Mouse (Mus musculus): ENCODE measurements around the gene Tas1r3. TPM values are rescaled to one million over a fixed set of nuclear protein-coding genes. Genes with fewer than 3 reads are reported as not detected.

Gene Tas1r3
- polyA plus RNA-seq, 1 experiment from 2014 or later = 0.24 TPM

GRCm38 (mm10) chr4:155895216-155895615 lies 32.1 kb upstream of the Tas1r3 start:
- H3K27me3 ChIP-seq (ENCODE audit: low read depth, poor library complexity, severe bottlenecking) = no peaks in the 10 kb centered on the region
- peaks cover 36% of the 10 kb centered on the region for H3K4me1 ChIP-seq
- peaks cover 39% of the 10 kb centered on the region for H3K36me3 ChIP-seq
- no peak overlapping the region for H3K27ac ChIP-seq
- no peak overlapping the region for H3K4me3 ChIP-seq
- DNase-seq (ENCODE audit: low spot score) = no peak
- WGBS = 56% methylated on average over 6 of the region's 6 CpGs
- H3K9me3 ChIP-seq (replicated peaks) = no peaks in the 10 kb centered on the region

GRCm38 (mm10) chr4:155894311-155894881 lies 31.2 kb upstream of the Tas1r3 start:
- Histone ChIP-seq H3K27me3 (ENCODE audit: low read depth, poor library complexity, severe bottlenecking) (no peaks in the 10 kb centered on the region), H3K27ac (no peak overlapping the region), H3K4me3 (peak overlapping the region; percentile 9; the same call in 1 of the 2 replicates), H3K9me3 (replicated peaks) (no peaks in the 10 kb centered on the region), H3K36me3 (peaks cover 39% of the 10 kb centered on the region), H3K4me1 (peaks cover 38% of the 10 kb centered on the region)
- no peak for DNase-seq (ENCODE audit: low spot score)
- 41% methylated on average over 8 of the region's 8 CpGs for WGBS

GRCm38 (mm10) chr4:155893212-155893690 lies 30.1 kb upstream of the Tas1r3 start:
- no peak overlapping the region for H3K27ac ChIP-seq
- H3K4me3 ChIP-seq = peak overlapping the region; percentile 92
- 80% methylated on average over 8 of the region's 8 CpGs for WGBS
- no peaks in the 10 kb centered on the region for H3K9me3 ChIP-seq (replicated peaks)
- H3K4me1 ChIP-seq = peaks cover 38% of the 10 kb centered on the region
- H3K36me3 ChIP-seq = peaks cover 39% of the 10 kb centered on the region
- no peak for DNase-seq (ENCODE audit: low spot score)
- no peaks in the 10 kb centered on the region for H3K27me3 ChIP-seq (ENCODE audit: low read depth, poor library complexity, severe bottlenecking)

GRCm38 (mm10) chr4:155892438-155893211 lies 29.5 kb upstream of the Tas1r3 start:
- H3K27ac ChIP-seq = peak overlapping the region; percentile 93
- DNase-seq (ENCODE audit: low spot score) = peak; percentile 69
- H3K4me1 ChIP-seq = peaks cover 38% of the 10 kb centered on the region
- H3K9me3 ChIP-seq (replicated peaks) = no peaks in the 10 kb centered on the region
- WGBS = 7% methylated on average over 37 of the region's 37 CpGs
- no peaks in the 10 kb centered on the region for H3K27me3 ChIP-seq (ENCODE audit: low read depth, poor library complexity, severe bottlenecking)
- peaks cover 41% of the 10 kb centered on the region for H3K36me3 ChIP-seq
- peak overlapping the region; percentile 92 for H3K4me3 ChIP-seq

GRCm38 (mm10) chr4:155892017-155892416 lies 28.9 kb upstream of the Tas1r3 start:
- WGBS = under 1% methylated on average over 41 of the region's 56 CpGs
- peak; percentile 90 for DNase-seq (ENCODE audit: low spot score)
- Histone ChIP-seq H3K36me3 (peaks cover 45% of the 10 kb centered on the region), H3K27ac (peak overlapping the region; percentile 93), H3K4me3 (peak overlapping the region; percentile 92), H3K9me3 (replicated peaks) (no peaks in the 10 kb centered on the region), H3K27me3 (ENCODE audit: low read depth, poor library complexity, severe bottlenecking) (no peaks in the 10 kb centered on the region), H3K4me1 (peaks cover 38% of the 10 kb centered on the region)

- Histone ChIP-seq H3K27me3 (ENCODE audit: low read depth, poor library complexity, severe bottlenecking) (no peaks in the 10 kb centered on the region), H3K27ac (peak within 1 kb of the TSS; percentile 93), H3K4me3 (peak within 1 kb of the TSS; percentile 92), H3K4me1 (peaks cover 38% of the 10 kb centered on the region), H3K9me3 (replicated peaks) (no peaks in the 10 kb centered on the region), H3K36me3 (peaks cover 45% of the 10 kb centered on the region)
- DNase-seq (ENCODE audit: low spot score) = peak; percentile 98
- under 1% methylated on average over 52 of the region's 52 CpGs for WGBS
These were observed 28.4 kb upstream of the Tas1r3 start, which contains the start of the genes Pusl1 and Acap3 for GRCm38 (mm10) chr4:155891551-155892001. Pusl1 (minus strand) TSS chr4:155891781. Acap3 (plus strand) TSS chr4:155891822.

- no peak for DNase-seq (ENCODE audit: low spot score)
- no peaks in the 10 kb centered on the region for H3K9me3 ChIP-seq (replicated peaks)
- H3K4me1 ChIP-seq = peaks cover 38% of the 10 kb centered on the region
- no peaks in the 10 kb centered on the region for H3K27me3 ChIP-seq (ENCODE audit: low read depth, poor library complexity, severe bottlenecking)
- peak overlapping the region; percentile 93 for H3K27ac ChIP-seq
- under 1% methylated on average over 34 of the region's 34 CpGs for WGBS
- peak overlapping the region; percentile 92 for H3K4me3 ChIP-seq
- peaks cover 45% of the 10 kb centered on the region for H3K36me3 ChIP-seq
These were observed 27.9 kb upstream of the Tas1r3 start for GRCm38 (mm10) chr4:155891011-155891471.

- DNase-seq (ENCODE audit: low spot score) = no peak
- H3K36me3 ChIP-seq = peaks cover 59% of the 10 kb centered on the region
- H3K4me1 ChIP-seq = peaks cover 35% of the 10 kb centered on the region
- H3K27me3 ChIP-seq (ENCODE audit: low read depth, poor library complexity, severe bottlenecking) = no peaks in the 10 kb centered on the region
- 90% methylated on average over 5 of the region's 5 CpGs for WGBS
- no peaks in the 10 kb centered on the region for H3K9me3 ChIP-seq (replicated peaks)
- H3K27ac ChIP-seq = no peak overlapping the region
- no peak overlapping the region for H3K4me3 ChIP-seq
These were observed 26.2 kb upstream of the Tas1r3 start for GRCm38 (mm10) chr4:155889316-155889715.

- H3K4me1 ChIP-seq = peaks cover 24% of the 10 kb centered on the region
- H3K9me3 ChIP-seq (replicated peaks) = no peaks in the 10 kb centered on the region
- no peak overlapping the region for H3K27ac ChIP-seq
- H3K27me3 ChIP-seq (ENCODE audit: low read depth, poor library complexity, severe bottlenecking) = no peaks in the 10 kb centered on the region
- DNase-seq (ENCODE audit: low spot score) = no peak
- WGBS = 95% methylated on average over 9 of the region's 9 CpGs
- no peak overlapping the region for H3K4me3 ChIP-seq
- H3K36me3 ChIP-seq = peaks cover 69% of the 10 kb centered on the region
These were observed 25.0 kb upstream of the Tas1r3 start for GRCm38 (mm10) chr4:155888181-155888580.

GRCm38 (mm10) chr4:155887674-155888073 lies 24.5 kb upstream of the Tas1r3 start:
- 94% methylated on average over 10 of the region's 10 CpGs for WGBS

GRCm38 (mm10) chr4:155886330-155886729 lies 23.2 kb upstream of the Tas1r3 start:
- WGBS = 93% methylated on average over 5 of the region's 5 CpGs
- H3K36me3 ChIP-seq = peaks cover 84% of the 10 kb centered on the region

More at GRCm38 (mm10) chr4:155887674-155888073, 24.5 kb upstream of the Tas1r3 start:
- no peaks in the 10 kb centered on the region for H3K27me3 ChIP-seq (ENCODE audit: low read depth, poor library complexity, severe bottlenecking)
- H3K36me3 ChIP-seq = peaks cover 73% of the 10 kb centered on the region
- H3K9me3 ChIP-seq (replicated peaks) = no peaks in the 10 kb centered on the region
- H3K27ac ChIP-seq = no peak overlapping the region
- H3K4me1 ChIP-seq = peaks cover 19% of the 10 kb centered on the region
- H3K4me3 ChIP-seq = no peak overlapping the region
- DNase-seq (ENCODE audit: low spot score) = no peak

GRCm38 (mm10) chr4:155883587-155883986 lies 20.4 kb upstream of the Tas1r3 start:
- Histone ChIP-seq H3K27me3 (ENCODE audit: low read depth, poor library complexity, severe bottlenecking) (no peaks in the 10 kb centered on the region), H3K9me3 (replicated peaks) (no peaks in the 10 kb centered on the region), H3K4me3 (no peak overlapping the region), H3K36me3 (peaks cover 86% of the 10 kb centered on the region), H3K4me1 (no peaks in the 10 kb centered on the region), H3K27ac (no peak overlapping the region)
- WGBS = 87% methylated on average over 3 of the region's 3 CpGs
- no peak for DNase-seq (ENCODE audit: low spot score)

More at GRCm38 (mm10) chr4:155886330-155886729, 23.2 kb upstream of the Tas1r3 start:
- H3K27me3 ChIP-seq (ENCODE audit: low read depth, poor library complexity, severe bottlenecking) = no peaks in the 10 kb centered on the region
- H3K4me1 ChIP-seq = peaks cover 13% of the 10 kb centered on the region
- no peaks in the 10 kb centered on the region for H3K9me3 ChIP-seq (replicated peaks)
- no peak overlapping the region for H3K27ac ChIP-seq
- DNase-seq (ENCODE audit: low spot score) = no peak
- H3K4me3 ChIP-seq = no peak overlapping the region

GRCm38 (mm10) chr4:155871404-155871803 lies 8.2 kb upstream of the Tas1r3 start:
- Histone ChIP-seq H3K27me3 (ENCODE audit: low read depth, poor library complexity, severe bottlenecking) (no peaks in the 10 kb centered on the region), H3K27ac (no peak overlapping the region), H3K4me3 (no peak overlapping the region), H3K36me3 (peaks cover 60% of the 10 kb centered on the region), H3K9me3 (replicated peaks) (no peaks in the 10 kb centered on the region), H3K4me1 (peaks cover 22% of the 10 kb centered on the region)
- WGBS = 95% methylated on average over 7 of the region's 7 CpGs
- DNase-seq (ENCODE audit: low spot score) = no peak

Data from limb, embryonic 10.5 days (tissue).